Mouse (Mus musculus) hindbrain, embryonic 15.5 days (tissue): ENCODE results near the gene Rps12-ps3. TPM values are rescaled to one million over a fixed set of nuclear protein-coding genes. Genes with fewer than 3 reads are reported as not detected.

Experiments used
- ATAC-seq: fragments of 200-750 bp; cut with Nextera tagmentation; 2 replicates; pipeline ENCODE4 v1.8.0; 2017; ENCODE audit warnings: low read depth, moderate number of reproducible peaks, moderate TSS enrichment; ENCODE audit not compliant: low FRiP score
- H3K27ac ChIP-seq: fragments of 300-500 bp; sonication (generic); replicated peaks from 2 replicates; pipeline ENCODE4 v1.5.1; 2015; ENCODE audit warnings: mild to moderate bottlenecking, inconsistent platforms
- H3K27me3 ChIP-seq: fragments of 300-500 bp; sonication (generic); 2 replicates; pipeline ENCODE4 v1.6.1; 2015; ENCODE audit warnings: control low read depth, inconsistent platforms
- H3K36me3 ChIP-seq: fragments of 300-500 bp; sonication (generic); 2 replicates; pipeline ENCODE4 v1.6.1; 2015; ENCODE audit warnings: control low read depth, inconsistent platforms
- H3K4me1 ChIP-seq: fragments of 300-500 bp; sonication (generic); replicated peaks from 2 replicates; pipeline ENCODE4 v1.6.1; 2015; ENCODE audit warnings: control low read depth, inconsistent platforms
- H3K4me2 ChIP-seq: fragments of 300-500 bp; sonication (generic); 2 replicates; pipeline ENCODE4 v1.6.1; 2015; ENCODE audit warnings: moderate library complexity, mild to moderate bottlenecking, inconsistent platforms
- H3K4me3 ChIP-seq: fragments of 300-500 bp; sonication (generic); 2 replicates; pipeline ENCODE4 v1.5.1; 2015; ENCODE audit warnings: mild to moderate bottlenecking, inconsistent platforms
- H3K9ac ChIP-seq: fragments of 300-500 bp; sonication (generic); 2 replicates; pipeline ENCODE4 v1.6.1; 2015; ENCODE audit warnings: inconsistent platforms
- H3K9me3 ChIP-seq: fragments of 300-500 bp; sonication (generic); 2 replicates; pipeline ENCODE4 v1.6.1; 2016; ENCODE audit warnings: control low read depth, inconsistent platforms
- WGBS: fragments of 180-500 bp; shearing (Covaris S2); methylation state at CpG from one replicate; pipeline ENCODE4 v1.1.7; 2015; 5-methylcytosine and 5-hydroxymethylcytosine counted together
- polyA plus RNA-seq: library from polyadenylated mRNA; unstranded; fragments of >200 nt; fragmentation: Nextera tagmentation; extraction: Ambion mirVana; gene quantifications from 2 replicates; pipeline ENCODE4 v1.2.1, GENCODE M21; 2015

The Rps12-ps3 gene
- polyA plus RNA-seq, 1 experiment from 2014 or later, result not detected

GRCm38 (mm10) chr19:59354906-59355305, 32.8 kb downstream of the Rps12-ps3 start:
- no peak for ATAC-seq
- H3K9ac ChIP-seq, result no peak overlapping the region
- no peak overlapping the region for H3K4me2 ChIP-seq
- H3K36me3 ChIP-seq, result no peaks in the 10 kb centered on the region
- no peaks in the 10 kb centered on the region for H3K9me3 ChIP-seq
- H3K27me3 ChIP-seq, result no peaks in the 10 kb centered on the region
- H3K4me3 ChIP-seq, result no peak overlapping the region
- no peaks in the 10 kb centered on the region for H3K4me1 ChIP-seq
- WGBS, result 77% methylated on average over 2 of the region's 2 CpGs
- no peak overlapping the region for H3K27ac ChIP-seq

- no peak overlapping the region for H3K4me2 ChIP-seq
- no peak overlapping the region for H3K4me3 ChIP-seq
- no peaks in the 10 kb centered on the region for H3K4me1 ChIP-seq
- H3K9me3 ChIP-seq, result no peaks in the 10 kb centered on the region
- no peak overlapping the region for H3K27ac ChIP-seq
- ATAC-seq, result no peak
- WGBS, result 89% methylated on average over 3 of the region's 3 CpGs
- no peaks in the 10 kb centered on the region for H3K36me3 ChIP-seq
- no peaks in the 10 kb centered on the region for H3K27me3 ChIP-seq
- no peak overlapping the region for H3K9ac ChIP-seq
Measured at GRCm38 (mm10) chr19:59356388-59356787, 34.3 kb downstream of the Rps12-ps3 start.

GRCm38 (mm10) chr19:59356843-59357595, 34.9 kb downstream of the Rps12-ps3 start:
- no peak overlapping the region for H3K9ac ChIP-seq
- H3K4me2 ChIP-seq, result no peak overlapping the region
- H3K4me1 ChIP-seq, result no peaks in the 10 kb centered on the region
- H3K27me3 ChIP-seq, result no peaks in the 10 kb centered on the region
- H3K4me3 ChIP-seq, result no peak overlapping the region
- no peaks in the 10 kb centered on the region for H3K36me3 ChIP-seq
- no peaks in the 10 kb centered on the region for H3K9me3 ChIP-seq
- 87% methylated on average over 14 of the region's 14 CpGs for WGBS
- no peak overlapping the region for H3K27ac ChIP-seq
- ATAC-seq, result no peak

GRCm38 (mm10) chr19:59357878-59358277, 35.8 kb downstream of the Rps12-ps3 start:
- Histone ChIP-seq H3K4me3 (no peak overlapping the region), H3K9me3 (no peaks in the 10 kb centered on the region), H3K27ac (no peak overlapping the region), H3K36me3 (no peaks in the 10 kb centered on the region), H3K27me3 (no peaks in the 10 kb centered on the region), H3K9ac (no peak overlapping the region), H3K4me2 (no peak overlapping the region), H3K4me1 (no peaks in the 10 kb centered on the region)
- WGBS, result 91% methylated on average over 4 of the region's 4 CpGs
- ATAC-seq, result no peak

GRCm38 (mm10) chr19:59359202-59359601, 37.1 kb downstream of the Rps12-ps3 start:
- Histone ChIP-seq H3K9me3 (no peaks in the 10 kb centered on the region), H3K4me2 (no peak overlapping the region), H3K36me3 (no peaks in the 10 kb centered on the region), H3K4me3 (no peak overlapping the region), H3K9ac (no peak overlapping the region), H3K4me1 (no peaks in the 10 kb centered on the region), H3K27ac (no peak overlapping the region), H3K27me3 (no peaks in the 10 kb centered on the region)
- WGBS, result 81% methylated on average over 4 of the region's 4 CpGs
- no peak for ATAC-seq

- H3K4me3 ChIP-seq, result no peak overlapping the region
- 45% methylated on average over 2 of the region's 2 CpGs for WGBS
Measured at GRCm38 (mm10) chr19:59360486-59360896, 38.4 kb downstream of the Rps12-ps3 start.

GRCm38 (mm10) chr19:59362646-59363045, 40.6 kb downstream of the Rps12-ps3 start:
- WGBS, result 84% methylated on average over 6 of the region's 6 CpGs
- no peak overlapping the region for H3K27ac ChIP-seq
- H3K4me1 ChIP-seq, result no peaks in the 10 kb centered on the region
- no peaks in the 10 kb centered on the region for H3K9me3 ChIP-seq
- H3K4me2 ChIP-seq, result no peak overlapping the region
- H3K9ac ChIP-seq, result no peak overlapping the region
- no peaks in the 10 kb centered on the region for H3K27me3 ChIP-seq
- H3K4me3 ChIP-seq, result no peak overlapping the region
- no peak for ATAC-seq
- H3K36me3 ChIP-seq, result no peaks in the 10 kb centered on the region

More at GRCm38 (mm10) chr19:59360486-59360896, 38.4 kb downstream of the Rps12-ps3 start:
- Histone ChIP-seq H3K36me3 (no peaks in the 10 kb centered on the region), H3K27ac (no peak overlapping the region), H3K27me3 (no peaks in the 10 kb centered on the region), H3K9me3 (no peaks in the 10 kb centered on the region), H3K4me2 (no peak overlapping the region), H3K9ac (no peak overlapping the region), H3K4me1 (no peaks in the 10 kb centered on the region)
- no peak for ATAC-seq

GRCm38 (mm10) chr19:59363666-59364065, 41.6 kb downstream of the Rps12-ps3 start:
- no peak overlapping the region for H3K9ac ChIP-seq
- no peaks in the 10 kb centered on the region for H3K9me3 ChIP-seq
- no peak overlapping the region for H3K4me3 ChIP-seq
- no peaks in the 10 kb centered on the region for H3K27me3 ChIP-seq
- ATAC-seq, result no peak
- WGBS, result 94% methylated on average over 3 of the region's 3 CpGs
- H3K27ac ChIP-seq, result no peak overlapping the region
- H3K4me2 ChIP-seq, result no peak overlapping the region
- no peaks in the 10 kb centered on the region for H3K36me3 ChIP-seq
- H3K4me1 ChIP-seq, result no peaks in the 10 kb centered on the region

- no peak for ATAC-seq
Measured at GRCm38 (mm10) chr19:59366724-59367123, 44.6 kb downstream of the Rps12-ps3 start.

GRCm38 (mm10) chr19:59367892-59368291, 45.8 kb downstream of the Rps12-ps3 start:
- ATAC-seq, result no peak
- 84% methylated on average over 4 of the region's 4 CpGs for WGBS
- H3K4me1 ChIP-seq, result no peaks in the 10 kb centered on the region

More at GRCm38 (mm10) chr19:59366724-59367123, 44.6 kb downstream of the Rps12-ps3 start:
- H3K36me3 ChIP-seq, result no peaks in the 10 kb centered on the region
- H3K27me3 ChIP-seq, result no peaks in the 10 kb centered on the region
- H3K4me1 ChIP-seq, result no peaks in the 10 kb centered on the region
- H3K4me3 ChIP-seq, result no peak overlapping the region
- no peaks in the 10 kb centered on the region for H3K9me3 ChIP-seq
- H3K9ac ChIP-seq, result no peak overlapping the region
- H3K27ac ChIP-seq, result no peak overlapping the region
- no peak overlapping the region for H3K4me2 ChIP-seq
- 59% methylated on average over 3 of the region's 3 CpGs for WGBS

GRCm38 (mm10) chr19:59371016-59371415, 48.9 kb downstream of the Rps12-ps3 start:
- H3K4me2 ChIP-seq, result no peak overlapping the region

More at GRCm38 (mm10) chr19:59367892-59368291, 45.8 kb downstream of the Rps12-ps3 start:
- no peak overlapping the region for H3K4me3 ChIP-seq
- H3K36me3 ChIP-seq, result no peaks in the 10 kb centered on the region
- H3K9me3 ChIP-seq, result no peaks in the 10 kb centered on the region
- no peak overlapping the region for H3K9ac ChIP-seq
- H3K27ac ChIP-seq, result no peak overlapping the region
- no peaks in the 10 kb centered on the region for H3K27me3 ChIP-seq
- no peak overlapping the region for H3K4me2 ChIP-seq

More at GRCm38 (mm10) chr19:59371016-59371415, 48.9 kb downstream of the Rps12-ps3 start:
- H3K4me1 ChIP-seq, result no peaks in the 10 kb centered on the region
- 81% methylated on average over 4 of the region's 4 CpGs for WGBS
- H3K9ac ChIP-seq, result no peak overlapping the region
- no peaks in the 10 kb centered on the region for H3K36me3 ChIP-seq
- no peak overlapping the region for H3K4me3 ChIP-seq
- no peak overlapping the region for H3K27ac ChIP-seq
- H3K27me3 ChIP-seq, result no peaks in the 10 kb centered on the region
- H3K9me3 ChIP-seq, result no peaks in the 10 kb centered on the region
- ATAC-seq, result no peak
